Mouse (Mus musculus): ENCODE data around the gene Apln. TPM values are rescaled to one million over a fixed set of nuclear protein-coding genes. Genes with fewer than 3 reads are reported as not detected.

Gene Apln
- polyA plus RNA-seq, 2 experiments, result 7.8 to 10.6 TPM

DNA sequence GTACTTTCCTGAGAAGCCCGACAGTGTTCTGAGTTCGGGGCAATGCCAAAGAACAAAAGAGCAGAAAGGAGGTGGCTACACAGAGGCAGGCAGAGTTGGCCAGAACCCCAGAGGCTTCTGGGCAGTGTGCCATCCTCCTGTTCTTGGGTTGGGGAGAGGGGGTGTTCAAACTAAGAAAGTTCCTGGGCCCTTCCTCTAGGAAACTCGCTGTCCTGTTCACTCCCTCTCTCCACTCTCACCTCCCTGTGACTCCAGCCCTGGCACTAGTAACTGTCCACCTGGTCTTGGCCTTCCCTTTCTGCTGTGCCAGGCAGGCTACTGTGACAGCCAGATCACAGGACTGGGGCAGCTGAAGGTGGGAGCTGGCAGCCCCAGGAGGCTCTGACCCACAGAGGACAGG, 1.6 kb downstream of the Apln start:
- H3K9ac ChIP-seq (ENCODE audit: low read depth, low read length, severe bottlenecking), result no peak overlapping the region
- H3K27ac ChIP-seq (replicated peaks; ENCODE audit: low read depth, low read length), result no peak overlapping the region
- peak overlapping the region; percentile 49; the same call in 1 of the 2 replicates for H3K4me3 ChIP-seq (replicated peaks; ENCODE audit: low read length)
- no peak for TF ChIP-seq POLR2A (IDR thresholded peaks at IDR 0.05; ENCODE audit: borderline replicate concordance, extremely low read depth, insufficient read depth, insufficient read length)
- WGBS, result 66% methylated on average over 3 of the region's 3 CpGs
- ATAC-seq (ENCODE audit: low FRiP score, low read depth) (no peak), DNase-seq (ENCODE audit: low spot score) (no peak)
- H3K4me1 ChIP-seq (ENCODE audit: control insufficient read depth, insufficient read depth, low read length), result no peaks in the 10 kb centered on the region
- no peaks in the 10 kb centered on the region for H3K36me3 ChIP-seq (ENCODE audit: control insufficient read depth, insufficient read depth, low read length)
- no peaks in the 10 kb centered on the region for H3K27me3 ChIP-seq (ENCODE audit: control insufficient read depth, insufficient read depth, low read length)
- no peaks in the 10 kb centered on the region for H3K9me3 ChIP-seq (ENCODE audit: control insufficient read depth, low read length)
- peak overlapping the region; percentile 62 for H3K4me2 ChIP-seq (replicated peaks; ENCODE audit: low read depth, low read length, severe bottlenecking)

DNA sequence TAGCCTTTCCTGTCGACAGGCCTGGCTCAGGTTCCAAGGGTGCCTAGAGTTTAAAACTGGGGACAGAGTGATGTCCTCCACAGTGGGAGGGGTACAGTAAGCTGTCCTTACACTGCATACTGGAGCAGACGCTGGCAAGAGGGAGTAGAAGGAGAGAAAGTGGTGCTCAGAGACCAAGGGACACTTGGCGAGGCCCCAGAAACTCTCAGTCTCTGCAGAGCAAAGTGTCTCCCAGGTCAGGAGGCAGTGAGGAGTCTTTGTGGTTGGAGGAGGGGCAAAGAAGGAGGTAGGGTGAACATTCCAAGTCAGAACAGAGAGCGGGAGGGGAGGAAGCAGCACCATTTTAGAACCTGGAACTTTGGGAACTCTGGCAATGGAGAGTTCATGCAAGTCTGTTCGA, 2.8 kb downstream of the Apln start:
- ATAC-seq (ENCODE audit: low FRiP score, low read depth) (no peak), DNase-seq (ENCODE audit: low spot score) (no peak)
- TF ChIP-seq POLR2A (IDR thresholded peaks at IDR 0.05; ENCODE audit: borderline replicate concordance, extremely low read depth, insufficient read depth, insufficient read length), result no peak
- WGBS, result 76% methylated on average over 5 of the region's 5 CpGs
- Histone ChIP-seq H3K4me3 (replicated peaks; ENCODE audit: low read length) (no peak overlapping the region), H3K4me2 (replicated peaks; ENCODE audit: low read depth, low read length, severe bottlenecking) (no peak overlapping the region), H3K9ac (ENCODE audit: low read depth, low read length, severe bottlenecking) (no peak overlapping the region), H3K4me1 (ENCODE audit: control insufficient read depth, insufficient read depth, low read length) (no peaks in the 10 kb centered on the region), H3K9me3 (ENCODE audit: control insufficient read depth, low read length) (no peaks in the 10 kb centered on the region), H3K27me3 (ENCODE audit: control insufficient read depth, insufficient read depth, low read length) (no peaks in the 10 kb centered on the region), H3K36me3 (ENCODE audit: control insufficient read depth, insufficient read depth, low read length) (no peaks in the 10 kb centered on the region), H3K27ac (replicated peaks; ENCODE audit: low read depth, low read length) (no peak overlapping the region)

DNA sequence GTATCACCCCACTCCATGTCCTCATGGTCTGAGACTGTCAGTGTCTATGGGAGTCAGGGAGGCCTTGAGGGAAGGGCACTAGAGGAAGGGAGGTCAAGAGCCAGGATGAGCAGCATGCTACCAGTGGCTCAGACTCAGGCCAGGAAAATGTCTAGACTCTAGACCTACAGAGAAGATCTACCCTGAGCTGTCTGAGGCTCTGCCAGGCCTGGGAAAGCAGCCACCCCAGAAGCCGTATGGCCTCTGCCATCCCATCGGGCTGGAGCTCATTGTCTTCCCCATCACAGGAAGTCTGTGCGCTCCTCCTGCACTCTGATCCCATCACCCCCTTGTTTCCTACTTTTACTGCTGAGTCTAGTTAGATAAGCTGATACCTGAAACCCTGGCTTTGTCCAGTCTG, 4.1 kb downstream of the Apln start:
- ATAC-seq (ENCODE audit: low FRiP score, low read depth) (no peak), DNase-seq (ENCODE audit: low spot score) (no peak)
- 84% methylated on average over 3 of the region's 3 CpGs for WGBS

DNA sequence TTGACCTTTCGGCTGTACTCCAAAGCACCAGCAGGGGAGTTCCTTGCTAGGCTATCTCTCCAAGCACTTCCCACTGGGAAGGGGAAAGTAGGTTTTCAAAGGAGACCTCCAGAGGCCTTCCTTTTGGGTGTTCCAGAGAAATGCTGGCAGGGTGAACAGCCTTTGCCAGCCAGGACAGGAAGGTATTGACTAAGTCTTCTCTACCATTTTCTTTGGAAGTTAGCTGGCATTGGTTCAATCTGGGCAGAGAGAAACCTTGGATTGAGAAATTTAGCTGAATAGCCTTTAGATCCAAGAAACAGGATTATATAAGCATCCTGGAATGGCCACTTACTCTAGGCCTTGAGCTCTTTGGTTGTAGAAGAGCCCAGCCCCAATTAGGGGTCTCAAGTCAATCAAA, 11.8 kb downstream of the Apln start:
- no peaks in the 10 kb centered on the region for H3K27me3 ChIP-seq (ENCODE audit: control insufficient read depth, insufficient read depth, low read length)

More for the DNA sequence above, 4.1 kb downstream of the Apln start:
- H3K36me3 ChIP-seq (ENCODE audit: control insufficient read depth, insufficient read depth, low read length), result no peaks in the 10 kb centered on the region
- no peaks in the 10 kb centered on the region for H3K27me3 ChIP-seq (ENCODE audit: control insufficient read depth, insufficient read depth, low read length)
- H3K4me1 ChIP-seq (ENCODE audit: control insufficient read depth, insufficient read depth, low read length), result no peaks in the 10 kb centered on the region
- H3K27ac ChIP-seq (replicated peaks; ENCODE audit: low read depth, low read length), result no peak overlapping the region
- H3K9ac ChIP-seq (ENCODE audit: low read depth, low read length, severe bottlenecking), result no peak overlapping the region
- no peaks in the 10 kb centered on the region for H3K9me3 ChIP-seq (ENCODE audit: control insufficient read depth, low read length)
- no peak for TF ChIP-seq POLR2A (IDR thresholded peaks at IDR 0.05; ENCODE audit: borderline replicate concordance, extremely low read depth, insufficient read depth, insufficient read length)
- no peak overlapping the region for H3K4me3 ChIP-seq (replicated peaks; ENCODE audit: low read length)
- H3K4me2 ChIP-seq (replicated peaks; ENCODE audit: low read depth, low read length, severe bottlenecking), result no peak overlapping the region

DNA sequence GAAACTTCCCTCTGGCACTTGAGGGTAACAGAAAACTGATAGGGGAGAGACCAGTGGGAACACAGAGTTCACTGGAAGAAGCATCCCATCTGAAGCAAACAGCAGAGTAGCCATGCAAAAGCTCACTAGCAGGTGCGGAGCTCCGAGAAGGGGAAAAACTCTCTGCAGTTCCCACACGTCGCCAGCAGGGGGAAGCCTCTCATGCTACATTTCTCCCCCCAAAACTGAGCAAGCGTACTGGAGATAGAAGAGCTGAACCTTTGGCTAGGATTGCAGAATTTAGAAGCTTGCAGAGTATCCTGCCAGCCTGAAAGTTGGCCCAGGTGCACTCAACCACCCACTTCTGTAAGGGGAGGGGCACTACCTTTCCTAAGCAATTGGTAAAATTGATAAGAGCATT, 14.7 kb downstream of the Apln start:
- ATAC-seq (ENCODE audit: low FRiP score, low read depth) (no peak), DNase-seq (ENCODE audit: low spot score) (peak; percentile 72)
- Histone ChIP-seq H3K4me3 (replicated peaks; ENCODE audit: low read length) (no peak overlapping the region), H3K4me2 (replicated peaks; ENCODE audit: low read depth, low read length, severe bottlenecking) (no peak overlapping the region), H3K27ac (replicated peaks; ENCODE audit: low read depth, low read length) (no peak overlapping the region), H3K9ac (ENCODE audit: low read depth, low read length, severe bottlenecking) (no peak overlapping the region), H3K27me3 (ENCODE audit: control insufficient read depth, insufficient read depth, low read length) (no peaks in the 10 kb centered on the region), H3K36me3 (ENCODE audit: control insufficient read depth, insufficient read depth, low read length) (no peaks in the 10 kb centered on the region), H3K4me1 (ENCODE audit: control insufficient read depth, insufficient read depth, low read length) (no peaks in the 10 kb centered on the region), H3K9me3 (ENCODE audit: control insufficient read depth, low read length) (no peaks in the 10 kb centered on the region)
- 17% methylated on average over 5 of the region's 5 CpGs for WGBS
- no peak for TF ChIP-seq POLR2A (IDR thresholded peaks at IDR 0.05; ENCODE audit: borderline replicate concordance, extremely low read depth, insufficient read depth, insufficient read length)

More for the DNA sequence above, 11.8 kb downstream of the Apln start:
- no peak overlapping the region for H3K9ac ChIP-seq (ENCODE audit: low read depth, low read length, severe bottlenecking)
- no peak overlapping the region for H3K4me2 ChIP-seq (replicated peaks; ENCODE audit: low read depth, low read length, severe bottlenecking)
- no peaks in the 10 kb centered on the region for H3K9me3 ChIP-seq (ENCODE audit: control insufficient read depth, low read length)
- TF ChIP-seq POLR2A (IDR thresholded peaks at IDR 0.05; ENCODE audit: borderline replicate concordance, extremely low read depth, insufficient read depth, insufficient read length), result no peak
- DNase-seq (ENCODE audit: low spot score), result no peak
- 88% methylated on average over 1 of the region's 1 CpGs for WGBS
- H3K4me3 ChIP-seq (replicated peaks; ENCODE audit: low read length), result no peak overlapping the region
- no peak overlapping the region for H3K27ac ChIP-seq (replicated peaks; ENCODE audit: low read depth, low read length)
- no peaks in the 10 kb centered on the region for H3K4me1 ChIP-seq (ENCODE audit: control insufficient read depth, insufficient read depth, low read length)
- H3K36me3 ChIP-seq (ENCODE audit: control insufficient read depth, insufficient read depth, low read length), result no peaks in the 10 kb centered on the region
- ATAC-seq (ENCODE audit: low FRiP score, low read depth), result no peak

DNA sequence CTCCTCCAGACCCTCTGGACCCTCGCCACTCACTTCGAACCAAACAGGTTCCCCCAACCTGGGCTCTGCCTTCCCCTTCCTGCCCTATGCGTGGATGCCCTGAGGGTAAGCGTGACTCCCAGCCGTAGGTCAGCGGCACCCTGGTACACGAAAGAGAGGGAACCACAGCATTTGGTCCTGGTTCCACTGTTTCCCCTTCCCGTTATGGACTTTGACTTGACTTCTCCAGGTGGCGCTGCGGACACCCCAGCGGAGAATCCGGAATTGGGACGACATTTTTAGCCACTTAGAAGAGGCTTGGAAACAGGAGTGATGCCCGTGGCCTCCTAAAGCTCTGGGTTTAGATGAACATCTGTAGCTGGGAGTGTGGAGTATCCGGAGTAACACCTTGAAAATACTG, 15.3 kb downstream of the Apln start:
- Histone ChIP-seq H3K4me1 (ENCODE audit: control insufficient read depth, insufficient read depth, low read length) (no peaks in the 10 kb centered on the region), H3K36me3 (ENCODE audit: control insufficient read depth, insufficient read depth, low read length) (no peaks in the 10 kb centered on the region), H3K4me2 (replicated peaks; ENCODE audit: low read depth, low read length, severe bottlenecking) (no peak overlapping the region), H3K4me3 (replicated peaks; ENCODE audit: low read length) (no peak overlapping the region), H3K9ac (ENCODE audit: low read depth, low read length, severe bottlenecking) (no peak overlapping the region), H3K27ac (replicated peaks; ENCODE audit: low read depth, low read length) (no peak overlapping the region), H3K27me3 (ENCODE audit: control insufficient read depth, insufficient read depth, low read length) (no peaks in the 10 kb centered on the region), H3K9me3 (ENCODE audit: control insufficient read depth, low read length) (no peaks in the 10 kb centered on the region)
- TF ChIP-seq POLR2A (IDR thresholded peaks at IDR 0.05; ENCODE audit: borderline replicate concordance, extremely low read depth, insufficient read depth, insufficient read length), result no peak
- WGBS, result 51% methylated on average over 15 of the region's 15 CpGs
- DNase-seq (ENCODE audit: low spot score), result no peak
- no peak for ATAC-seq (ENCODE audit: low FRiP score, low read depth)

Measured in limb, embryonic 14.5 days (tissue).